Comparison of ENCODE assay signal across 20 mouse cellular contexts in genomic region chr14:35173861-35174260, GRCm38 (mm10).
DNase-seq lines count a peak whose midpoint lies in the region; ATAC-seq and TF ChIP-seq lines count a peak whose summit lies in the region.
"Had no signal": no experiment of that assay in that cellular context is flagged by ENCODE, and none has a peak within 500 bp of the region (broad histone marks: within the 10 kb centered on the region; RNA-seq: fewer than 3 reads in every experiment).

No protein-coding gene starts in this region.

- no peaks in the 10 kb centered on the region for H3K27me3 ChIP-seq in liver, adult 2 months (ENCODE audit: control insufficient read depth, insufficient read depth, low read length)
- H3K27me3 ChIP-seq in liver, postnatal 0 days (ENCODE audit: insufficient read depth, low read length) = no peaks in the 10 kb centered on the region
- H3K27me3 ChIP-seq in liver, embryonic 12.5 days (replicated peaks) = no peaks in the 10 kb centered on the region
- H3K27me3 ChIP-seq: Patski had no signal

- no peak overlapping the region for H3K27ac ChIP-seq in liver, adult 2 months (replicated peaks; ENCODE audit: insufficient read depth, low read depth, low read length)
- H3K27ac ChIP-seq in liver, postnatal 0 days (ENCODE audit: low read depth) = no peak overlapping the region
- no peak overlapping the region for H3K27ac ChIP-seq in liver, embryonic 12.5 days

- H3K9me3 ChIP-seq in liver, postnatal 0 days (ENCODE audit: low read length) = no peaks in the 10 kb centered on the region
- H3K9me3 ChIP-seq in liver, embryonic 12.5 days (replicated peaks) = no peaks in the 10 kb centered on the region
- H3K9me3 ChIP-seq: G1E had no signal

- no peaks in the 10 kb centered on the region for H3K36me3 ChIP-seq in liver, adult 2 months (ENCODE audit: control insufficient read depth, insufficient read depth, low read length)
- no peaks in the 10 kb centered on the region for H3K36me3 ChIP-seq in liver, postnatal 0 days (replicated peaks; ENCODE audit: insufficient read depth, low read length)
- no peaks in the 10 kb centered on the region for H3K36me3 ChIP-seq in liver, embryonic 12.5 days
- H3K36me3 ChIP-seq: G1E had no signal

- no peak for TF ChIP-seq EP300 in liver, postnatal 0 days (IDR thresholded peaks at IDR 0.05; ENCODE audit: low read depth)

- H3K4me1 ChIP-seq in liver, adult 2 months (ENCODE audit: control insufficient read depth, insufficient read depth, low read length) = peaks cover 2% of the 10 kb centered on the region; the same call in 1 of the 2 replicates
- H3K4me1 ChIP-seq in liver, postnatal 0 days (ENCODE audit: insufficient read depth) = no peaks in the 10 kb centered on the region
- H3K4me1 ChIP-seq in liver, embryonic 12.5 days = no peaks in the 10 kb centered on the region

- intact Hi-C loops in heart, postnatal 36 days (cut with DNase I) = no loop called here

- DNase-seq in heart, adult 11 months = peak; percentile 55
- no peak for DNase-seq in heart, postnatal 36 days
- DNase-seq in liver, adult 2 months (ENCODE audit: extremely low read depth, low read depth, low spot score) = peak; percentile 81
- DNase-seq in liver = no peak
- no peak for DNase-seq in liver, postnatal 0 days
- DNase-seq: adrenal gland, adult 2 months; adrenal gland, adult 8-10 months; adrenal gland, postnatal 10 days; adrenal gland, postnatal 14 days; adrenal gland, postnatal 25 days; adrenal gland, postnatal 36 days; B cell, adult 2 months; cerebellum, adult 11 months; cerebellum, adult 11-12 months; cerebellum, adult 18-20 months had no signal

- H3K4me2 ChIP-seq in liver, postnatal 0 days (ENCODE audit: low read depth, low read length) = no peak overlapping the region
- no peak overlapping the region for H3K4me2 ChIP-seq in liver, embryonic 12.5 days

- H3K79me2 ChIP-seq in liver, adult 2 months (ENCODE audit: control insufficient read depth, insufficient read depth, low read length) = no peaks in the 10 kb centered on the region

- TF ChIP-seq CTCF in liver, adult 2 months (IDR thresholded peaks at IDR 0.05; ENCODE audit: low read depth, low read length) = no peak
- no peak for TF ChIP-seq CTCF in liver, postnatal 0 days (IDR thresholded peaks at IDR 0.05; ENCODE audit: low read depth)

- WGBS in liver, adult 2 months = 17% methylated on average over 1 of the region's 1 CpGs
- WGBS in liver, postnatal 0 days (ENCODE audit: insufficient replicate concordance) = 12% methylated on average over 1 of the region's 1 CpGs
- 30% methylated on average over 1 of the region's 1 CpGs for WGBS in liver, embryonic 12.5 days (ENCODE audit: insufficient replicate concordance)

- H3K4me3 ChIP-seq in liver, adult 2 months (ENCODE audit: insufficient read depth, low read depth, low read length) = no peak overlapping the region
- no peak overlapping the region for H3K4me3 ChIP-seq in liver, postnatal 0 days (ENCODE audit: low read depth, low read length)
- no peak overlapping the region for H3K4me3 ChIP-seq in liver, embryonic 12.5 days

- ATAC-seq in liver, postnatal 0 days = peak; percentile 35; the same call in 1 of the 2 replicates
- no peak for ATAC-seq in liver, embryonic 12.5 days
- ATAC-seq: activated CD4-positive, CD25-positive, alpha-beta regulatory T cell, adult 4 months; CD4-positive, CD25-positive, alpha-beta regulatory T cell, adult 4 months; Patski had no signal

- TF ChIP-seq POLR2A in liver, adult 2 months (IDR thresholded peaks at IDR 0.05; ENCODE audit: extremely low read depth, insufficient read depth, low read length) = no peak

- no peak overlapping the region for H3K9ac ChIP-seq in liver, adult 2 months (ENCODE audit: low read depth, low read length)
- no peak overlapping the region for H3K9ac ChIP-seq in liver, postnatal 0 days (replicated peaks)
- no peak overlapping the region for H3K9ac ChIP-seq in liver, embryonic 12.5 days

Comparison
In these comparisons a context has a peak if more than half of its experiments do, and no peak if none do; other contexts are left out.
1. DNase-seq: peak in heart, adult 11 months (single experiment) and liver, adult 2 months (single experiment); none in heart, postnatal 36 days (0 of 2), liver (single experiment) and liver, postnatal 0 days (single experiment).